Mouse (Mus musculus): ENCODE measurements around the gene Kdelc2. TPM values are rescaled to one million over a fixed set of nuclear protein-coding genes. Genes with fewer than 3 reads are reported as not detected.

Kdelc2 gene
- total and polyA plus RNA-seq, 3 experiments, result not detected

GRCm38 (mm10) chr9:53371339-53371738, 12.5 kb upstream of the Kdelc2 start:
- no peak for DNase-seq (ENCODE audit: extremely low read depth)
- Histone ChIP-seq H3K4me2 (ENCODE audit: insufficient read depth, low read depth, poor library complexity, severe bottlenecking) (no peak overlapping the region), H3K4me3 (replicated peaks in 1 of 3; ENCODE audit: low read depth in 2 of 3, low read length in 2 of 3, poor library complexity in 1 of 3) (no peak overlapping the region), H3K9ac (ENCODE audit: insufficient read depth, low read depth) (no peak overlapping the region), H3K9me3 (replicated peaks; ENCODE audit: low read length) (no peaks in the 10 kb centered on the region), H3K27ac (ENCODE audit: insufficient read depth, low read depth) (no peak overlapping the region), H3K4me1 (ENCODE audit: control insufficient read depth in 1 of 2, insufficient read depth in 2 of 2) (no peaks in the 10 kb centered on the region), H3K36me3 (replicated peaks in 1 of 2; ENCODE audit: control insufficient read depth in 1 of 2, insufficient read depth in 1 of 2, low read length in 1 of 2) (no peaks in the 10 kb centered on the region), H3K79me2 (replicated peaks; ENCODE audit: control insufficient read depth, extremely low read depth, insufficient read depth, poor library complexity, severe bottlenecking) (no peaks in the 10 kb centered on the region), H3K27me3 (replicated peaks) (no peaks in the 10 kb centered on the region)
- TF ChIP-seq CHD2 (IDR thresholded peaks at IDR 0.05; ENCODE audit: low read length), result no peak
- no peak for TF ChIP-seq NELFE (IDR thresholded peaks at IDR 0.05; ENCODE audit: low read depth, low read length)
- no peak for TF ChIP-seq GABPA (IDR thresholded peaks at IDR 0.05; ENCODE audit: insufficient replicate concordance, low read depth, low read length)
- no peak for TF ChIP-seq CTCF (conservative IDR thresholded peaks at IDR 0.05 in 1 of 2, IDR thresholded peaks at IDR 0.05 in 1 of 2; ENCODE audit: low read depth in 2 of 2, low read length in 2 of 2)
- no peak for TF ChIP-seq TBP (conservative IDR thresholded peaks at IDR 0.05; ENCODE audit: low read depth, low read length)
- dilution Hi-C loops (cut with MboI; ENCODE audit: extremely low pct_ligation_motif_present, extremely low pct_unique_long_range_greater_than_20kb, low sequenced_read_pairs), result no loop called here
- in situ Hi-C loops (cut with MboI; ENCODE audit: low pct_ligation_motif_present, low pct_unique_long_range_greater_than_20kb, low sequenced_read_pairs), result loop anchor here (10.0 kb wide), 1 partner anchor 97 kb away; no protein-coding TSS in a partner anchor

GRCm38 (mm10) chr9:53375907-53376306, 7.9 kb upstream of the Kdelc2 start:
- no peak overlapping the region for H3K27ac ChIP-seq (ENCODE audit: insufficient read depth, low read depth)
- no peaks in the 10 kb centered on the region for H3K79me2 ChIP-seq (replicated peaks; ENCODE audit: control insufficient read depth, extremely low read depth, insufficient read depth, poor library complexity, severe bottlenecking)
- peak overlapping the region; percentile 1; the same call in 1 of the 2 replicates for H3K4me2 ChIP-seq (ENCODE audit: insufficient read depth, low read depth, poor library complexity, severe bottlenecking)
- dilution Hi-C loops (cut with MboI; ENCODE audit: extremely low pct_ligation_motif_present, extremely low pct_unique_long_range_greater_than_20kb, low sequenced_read_pairs), result no loop called here
- no peak overlapping the region for H3K4me3 ChIP-seq (replicated peaks in 1 of 3; ENCODE audit: low read depth in 2 of 3, low read length in 2 of 3, poor library complexity in 1 of 3)
- no peaks in the 10 kb centered on the region for H3K27me3 ChIP-seq (replicated peaks)
- H3K36me3 ChIP-seq (replicated peaks in 1 of 2; ENCODE audit: control insufficient read depth in 1 of 2, insufficient read depth in 1 of 2, low read length in 1 of 2), result no peaks in the 10 kb centered on the region
- no peak for DNase-seq (ENCODE audit: extremely low read depth)
- TF ChIP-seq NRF1 (IDR thresholded peaks at IDR 0.05; ENCODE audit: low read depth, low read length), result no peak
- TF ChIP-seq USF1 (IDR thresholded peaks at IDR 0.05; ENCODE audit: low read depth, low read length), result no peak
- peaks cover 0 to 4% of the 10 kb centered on the region in 2 experiments; a peak in 1 of 4 replicates for H3K4me1 ChIP-seq (ENCODE audit: control insufficient read depth in 1 of 2, insufficient read depth in 2 of 2)
- H3K9ac ChIP-seq (ENCODE audit: insufficient read depth, low read depth), result no peak overlapping the region
- in situ Hi-C loops (cut with MboI; ENCODE audit: low pct_ligation_motif_present, low pct_unique_long_range_greater_than_20kb, low sequenced_read_pairs), result loop anchor here (10.0 kb wide), 1 partner anchor 101 kb away; no protein-coding TSS in a partner anchor
- H3K9me3 ChIP-seq (replicated peaks; ENCODE audit: low read length), result no peaks in the 10 kb centered on the region

GRCm38 (mm10) chr9:53376820-53377219, 7.0 kb upstream of the Kdelc2 start:
- dilution Hi-C loops (cut with MboI; ENCODE audit: extremely low pct_ligation_motif_present, extremely low pct_unique_long_range_greater_than_20kb, low sequenced_read_pairs) (no loop called here), in situ Hi-C loops (cut with MboI; ENCODE audit: low pct_ligation_motif_present, low pct_unique_long_range_greater_than_20kb, low sequenced_read_pairs) (loop anchor here (10.0 kb wide), 1 partner anchor 102 kb away; no protein-coding TSS in a partner anchor)
- Histone ChIP-seq H3K4me1 (ENCODE audit: control insufficient read depth in 1 of 2, insufficient read depth in 2 of 2) (peaks cover 0 to 4% of the 10 kb centered on the region in 2 experiments; a peak in 1 of 4 replicates), H3K9me3 (replicated peaks; ENCODE audit: low read length) (no peaks in the 10 kb centered on the region), H3K79me2 (replicated peaks; ENCODE audit: control insufficient read depth, extremely low read depth, insufficient read depth, poor library complexity, severe bottlenecking) (no peaks in the 10 kb centered on the region), H3K9ac (ENCODE audit: insufficient read depth, low read depth) (no peak overlapping the region), H3K4me2 (ENCODE audit: insufficient read depth, low read depth, poor library complexity, severe bottlenecking) (no peak overlapping the region), H3K36me3 (replicated peaks in 1 of 2; ENCODE audit: control insufficient read depth in 1 of 2, insufficient read depth in 1 of 2, low read length in 1 of 2) (no peaks in the 10 kb centered on the region), H3K27ac (ENCODE audit: insufficient read depth, low read depth) (no peak overlapping the region), H3K4me3 (replicated peaks in 1 of 3; ENCODE audit: low read depth in 2 of 3, low read length in 2 of 3, poor library complexity in 1 of 3) (no peak overlapping the region), H3K27me3 (replicated peaks) (no peaks in the 10 kb centered on the region)
- DNase-seq (ENCODE audit: extremely low read depth), result peak; percentile 37
- TF ChIP-seq NRF1 (IDR thresholded peaks at IDR 0.05; ENCODE audit: low read depth, low read length) (no peak), SMC3 (IDR thresholded peaks at IDR 0.05; ENCODE audit: low read depth, low read length) (peak; percentile 48), POLR2A (IDR thresholded peaks at IDR 0.05; ENCODE audit: low read depth, low read length) (no peak), NELFE (IDR thresholded peaks at IDR 0.05; ENCODE audit: low read depth, low read length) (0 out of 2 replicates have a peak, but pooled peaks have one; percentile 33), PAX5 (IDR thresholded peaks at IDR 0.05; ENCODE audit: low read length) (no peak), TBP (conservative IDR thresholded peaks at IDR 0.05; ENCODE audit: low read depth, low read length) (no peak), HCFC1 (IDR thresholded peaks at IDR 0.05; ENCODE audit: low read depth, low read length) (no peak), CTCF (conservative IDR thresholded peaks at IDR 0.05 in 1 of 2, IDR thresholded peaks at IDR 0.05 in 1 of 2; ENCODE audit: low read depth in 2 of 2, low read length in 2 of 2) (peak; percentile 29 to 65; a peak in 3 of 4 replicates), RAD21 (IDR thresholded peaks at IDR 0.05; ENCODE audit: low read depth, low read length) (peak; percentile 22)
